Mouse (Mus musculus) intestine, embryonic 15.5 days (tissue): ENCODE results near the gene Ccdc189. TPM values are rescaled to one million over a fixed set of nuclear protein-coding genes. Genes with fewer than 3 reads are reported as not detected.

Source experiments
- ATAC-seq: fragments of 200-750 bp; cut with Nextera tagmentation; 2 replicates; pipeline ENCODE4 v1.8.0; 2017; ENCODE audit warnings: moderate TSS enrichment, moderate library complexity
- H3K27ac ChIP-seq: fragments of 300-500 bp; sonication (generic); 2 replicates; pipeline ENCODE4 v1.5.1; 2015; ENCODE audit warnings: mild to moderate bottlenecking, inconsistent platforms
- H3K27me3 ChIP-seq: fragments of 300-500 bp; sonication (generic); replicated peaks from 2 replicates; pipeline ENCODE4 v1.6.1; 2015; ENCODE audit warnings: inconsistent platforms
- H3K36me3 ChIP-seq: fragments of 300-500 bp; sonication (generic); 2 replicates; pipeline ENCODE4 v1.6.1; 2015; ENCODE audit warnings: inconsistent platforms
- H3K4me1 ChIP-seq: fragments of 300-500 bp; sonication (generic); replicated peaks from 2 replicates; pipeline ENCODE4 v1.6.1; 2015; ENCODE audit warnings: inconsistent platforms
- H3K4me2 ChIP-seq: fragments of 300-500 bp; sonication (generic); replicated peaks from 2 replicates; pipeline ENCODE4 v1.6.1; 2015; ENCODE audit warnings: mild to moderate bottlenecking, inconsistent platforms
- H3K4me3 ChIP-seq: fragments of 300-500 bp; sonication (generic); replicated peaks from 2 replicates; pipeline ENCODE4 v1.5.1; 2015; ENCODE audit warnings: inconsistent platforms
- H3K9ac ChIP-seq: fragments of 300-500 bp; sonication (generic); 2 replicates; pipeline ENCODE4 v1.6.1; 2015; ENCODE audit warnings: inconsistent platforms
- H3K9me3 ChIP-seq: fragments of 300-500 bp; sonication (generic); 2 replicates; pipeline ENCODE4 v1.6.1; 2016; ENCODE audit warnings: inconsistent platforms
- WGBS: fragments of 180-500 bp; shearing (Covaris S2); methylation state at CpG from one replicate; pipeline ENCODE4 v1.1.7; 2015; 5-methylcytosine and 5-hydroxymethylcytosine counted together
- polyA plus RNA-seq: library from polyadenylated mRNA; unstranded; fragments of >200 nt; fragmentation: Nextera tagmentation; extraction: Ambion mirVana; gene quantifications from 2 replicates; pipeline ENCODE4 v1.2.1, GENCODE M21; 2015

Ccdc189 gene
- polyA plus RNA-seq, 1 experiment from 2014 or later, result 4.1 TPM

GRCm38 (mm10) chr7:127549116-127549835, 39.1 kb downstream of the Ccdc189 start:
- Histone ChIP-seq H3K4me2 (no peak overlapping the region), H3K9ac (no peak overlapping the region), H3K27ac (no peak overlapping the region), H3K27me3 (no peaks in the 10 kb centered on the region), H3K4me1 (no peaks in the 10 kb centered on the region), H3K4me3 (no peak overlapping the region), H3K9me3 (no peaks in the 10 kb centered on the region), H3K36me3 (peaks cover 45% of the 10 kb centered on the region)
- WGBS, result 88% methylated on average over 15 of the region's 15 CpGs
- ATAC-seq, result no peak

- Histone ChIP-seq H3K9ac (no peak overlapping the region), H3K9me3 (no peaks in the 10 kb centered on the region), H3K4me3 (no peak overlapping the region), H3K27ac (no peak overlapping the region), H3K4me2 (no peak overlapping the region), H3K36me3 (peaks cover 60% of the 10 kb centered on the region), H3K27me3 (no peaks in the 10 kb centered on the region), H3K4me1 (no peaks in the 10 kb centered on the region)
- ATAC-seq, result no peak
- 96% methylated on average over 3 of the region's 3 CpGs for WGBS
These were observed 46.7 kb downstream of the Ccdc189 start for GRCm38 (mm10) chr7:127541671-127542070.

Other genes with a start within 250 kb of the Ccdc189 start
- 18.9 and 19.9 TPM in 2 replicates for gene Zfp768, start 243.0 kb downstream of the Ccdc189 start, polyA plus RNA-seq
- 10.5 and 11.5 TPM in 2 replicates for gene Zfp747, start 212.5 kb downstream of the Ccdc189 start, polyA plus RNA-seq
- 6.3 TPM in 2 replicates for gene 9130019O22Rik, start 201.4 kb downstream of the Ccdc189 start, polyA plus RNA-seq
- 8.0 and 9.3 TPM in 2 replicates for gene E430018J23Rik, start 195.0 kb downstream of the Ccdc189 start, polyA plus RNA-seq
- gene Zfp764, start 181.8 kb downstream of the Ccdc189 start, polyA plus RNA-seq, result 7.5 and 8.3 TPM in 2 replicates
- gene Zfp688, start 166.5 kb downstream of the Ccdc189 start, polyA plus RNA-seq, result 22.6 and 24.8 TPM in 2 replicates
- gene Zfp689, start 139.4 kb downstream of the Ccdc189 start, polyA plus RNA-seq, result 5.6 and 5.9 TPM in 2 replicates
- gene Prr14, start 129.0 kb downstream of the Ccdc189 start, polyA plus RNA-seq, result 36.0 and 37.4 TPM in 2 replicates
- 8.9 and 9.2 TPM in 2 replicates for gene Fbrs, start 109.4 kb downstream of the Ccdc189 start, polyA plus RNA-seq
- 37.6 and 37.9 TPM in 2 replicates for gene Srcap, start 76.6 kb downstream of the Ccdc189 start, polyA plus RNA-seq
- gene Gm42715, start 69.0 kb downstream of the Ccdc189 start, polyA plus RNA-seq, result 11.5 and 12.3 TPM in 2 replicates
- 5.5 and 5.6 TPM in 2 replicates for gene Tmem265, start 27.2 kb downstream of the Ccdc189 start, polyA plus RNA-seq
- 34.3 TPM in 2 replicates for gene Phkg2, start 15.3 kb downstream of the Ccdc189 start, polyA plus RNA-seq
- gene Rnf40, start 172 bp upstream of the Ccdc189 start, polyA plus RNA-seq, result 37.4 and 37.7 TPM in 2 replicates
- 8.8 and 9.4 TPM in 2 replicates for gene Zfp629, start 27.2 kb upstream of the Ccdc189 start, polyA plus RNA-seq
- 48.1 and 52.8 TPM in 2 replicates for gene Bcl7c, start 120.3 kb upstream of the Ccdc189 start, polyA plus RNA-seq
- 9.4 and 10.5 TPM in 2 replicates for gene Ctf1, start 124.1 kb upstream of the Ccdc189 start, polyA plus RNA-seq
- 0.13 and 0.29 TPM in 2 replicates for gene Ctf2, start 143.6 kb upstream of the Ccdc189 start, polyA plus RNA-seq
- 3.2 and 4.3 TPM in 2 replicates for gene Fbxl19, start 155.9 kb upstream of the Ccdc189 start, polyA plus RNA-seq
- gene Orai3, start 181.2 kb upstream of the Ccdc189 start, polyA plus RNA-seq, result 22.9 and 25.5 TPM in 2 replicates
- 15.2 and 17.4 TPM in 2 replicates for gene Setd1a, start 188.1 kb upstream of the Ccdc189 start, polyA plus RNA-seq
- gene Gm49388, start 197.0 kb upstream of the Ccdc189 start, polyA plus RNA-seq, result not detected in 2 replicates
- 28.0 and 31.2 TPM in 2 replicates for gene Hsd3b7, start 212.0 kb upstream of the Ccdc189 start, polyA plus RNA-seq
- gene Stx4a, start 235.7 kb upstream of the Ccdc189 start, polyA plus RNA-seq, result 40.6 and 40.7 TPM in 2 replicates
- 3.2 and 3.4 TPM in 2 replicates for gene Stx1b, start 236.0 kb upstream of the Ccdc189 start, polyA plus RNA-seq